Mouse (Mus musculus): ENCODE measurements around the gene B3galt1. TPM values are rescaled to one million over a fixed set of nuclear protein-coding genes. Genes with fewer than 3 reads are reported as not detected.

The B3galt1 gene
- polyA plus RNA-seq, 1 experiment from 2014 or later, result 6.1 TPM

GRCm38 (mm10) chr2:68040752-68041151 is 475.1 kb downstream of the B3galt1 start:
- Histone ChIP-seq H3K36me3 (no peaks in the 10 kb centered on the region), H3K27ac (no peak overlapping the region), H3K27me3 (ENCODE audit: low read depth, poor library complexity, severe bottlenecking) (no peaks in the 10 kb centered on the region), H3K4me3 (no peak overlapping the region), H3K4me1 (no peaks in the 10 kb centered on the region), H3K9me3 (replicated peaks) (no peaks in the 10 kb centered on the region)
- WGBS, result 88% methylated on average over 5 of the region's 5 CpGs
- DNase-seq (ENCODE audit: low spot score), result no peak

- H3K27me3 ChIP-seq (ENCODE audit: low read depth, poor library complexity, severe bottlenecking), result no peaks in the 10 kb centered on the region
- no peaks in the 10 kb centered on the region for H3K9me3 ChIP-seq (replicated peaks)
- no peak for DNase-seq (ENCODE audit: low spot score)
- H3K36me3 ChIP-seq, result no peaks in the 10 kb centered on the region
- no peak overlapping the region for H3K27ac ChIP-seq
- H3K4me3 ChIP-seq, result no peak overlapping the region
- H3K4me1 ChIP-seq, result no peaks in the 10 kb centered on the region
- WGBS, result 91% methylated on average over 6 of the region's 6 CpGs
Observed at GRCm38 (mm10) chr2:68052481-68052880, 486.8 kb downstream of the B3galt1 start.

DNA sequence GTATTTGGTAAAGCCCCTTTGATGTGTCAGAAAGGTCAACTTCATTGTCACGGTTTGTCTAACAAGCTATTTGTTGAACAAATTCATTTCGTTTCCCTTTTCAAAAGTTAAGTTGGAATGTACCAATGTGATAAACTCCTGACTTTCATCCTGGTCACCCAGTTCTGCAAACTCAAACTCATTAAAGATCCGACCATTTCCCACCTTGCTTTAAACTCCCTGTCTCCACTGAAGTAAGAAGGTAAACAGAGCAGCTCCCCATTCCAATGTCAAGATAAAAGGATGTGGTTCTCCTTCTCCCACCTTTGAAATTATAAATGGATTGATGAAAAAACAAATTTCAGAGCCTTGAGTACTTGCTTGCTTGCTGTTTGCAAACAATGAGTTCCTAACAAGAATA is 487.6 kb downstream of the B3galt1 start:
- no peak overlapping the region for H3K4me3 ChIP-seq
- no peaks in the 10 kb centered on the region for H3K4me1 ChIP-seq
- H3K27ac ChIP-seq, result no peak overlapping the region
- no peak for DNase-seq (ENCODE audit: low spot score)
- H3K36me3 ChIP-seq, result no peaks in the 10 kb centered on the region
- H3K27me3 ChIP-seq (ENCODE audit: low read depth, poor library complexity, severe bottlenecking), result no peaks in the 10 kb centered on the region
- no peaks in the 10 kb centered on the region for H3K9me3 ChIP-seq (replicated peaks)
- WGBS, result 73% methylated on average over 3 of the region's 3 CpGs

GRCm38 (mm10) chr2:68061341-68061740 is 495.7 kb downstream of the B3galt1 start:
- DNase-seq (ENCODE audit: low spot score), result no peak
- Histone ChIP-seq H3K36me3 (no peaks in the 10 kb centered on the region), H3K4me1 (no peaks in the 10 kb centered on the region), H3K9me3 (replicated peaks) (no peaks in the 10 kb centered on the region), H3K27me3 (ENCODE audit: low read depth, poor library complexity, severe bottlenecking) (no peaks in the 10 kb centered on the region), H3K4me3 (no peak overlapping the region), H3K27ac (no peak overlapping the region)
- 88% methylated on average over 4 of the region's 4 CpGs for WGBS

DNA sequence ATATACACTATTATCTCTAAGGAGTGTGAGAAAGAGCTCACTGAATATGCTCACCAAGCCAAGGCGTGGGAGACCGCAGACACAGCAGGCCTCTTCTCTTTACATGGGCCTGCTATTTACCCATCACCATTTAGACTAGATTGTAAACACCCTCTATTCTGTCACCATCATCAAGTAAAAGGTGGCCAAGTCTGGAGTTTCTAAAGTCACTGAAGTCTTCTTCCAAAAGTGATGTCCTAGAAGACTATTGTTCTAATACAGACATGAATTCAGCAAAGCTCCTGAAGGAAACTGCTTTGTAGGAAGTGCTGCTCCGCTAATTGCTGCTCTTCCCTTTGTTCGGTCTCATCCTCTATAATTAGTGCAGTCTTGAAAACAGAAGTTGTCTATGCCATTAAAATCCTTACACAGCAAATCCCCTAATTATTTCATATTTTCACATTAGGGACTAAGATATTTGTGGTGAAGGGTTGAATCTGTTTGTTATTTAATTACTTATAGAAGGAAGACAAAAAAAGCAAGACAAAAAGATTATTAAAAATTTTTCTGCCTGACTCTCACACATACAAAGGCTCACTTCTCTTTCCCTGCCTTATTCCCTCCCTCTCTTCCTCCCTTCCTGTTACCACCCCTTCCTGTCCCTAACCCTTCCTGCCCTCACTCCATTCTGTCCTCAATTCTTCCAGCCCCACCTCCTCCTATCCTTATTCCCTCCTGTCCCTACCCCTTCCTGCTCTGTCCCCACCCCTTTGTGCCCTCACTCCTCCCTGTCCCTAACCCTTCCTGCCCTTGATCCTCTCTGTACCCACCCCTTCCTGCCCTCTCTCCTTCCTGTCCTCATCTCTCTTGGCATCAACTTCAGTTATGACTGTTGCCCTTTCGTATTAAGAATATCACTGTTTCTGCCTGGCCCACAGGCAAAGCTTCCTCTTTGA is 514.0 kb downstream of the B3galt1 start:
- Histone ChIP-seq H3K4me3 (no peak overlapping the region), H3K9me3 (replicated peaks) (no peaks in the 10 kb centered on the region), H3K27me3 (ENCODE audit: low read depth, poor library complexity, severe bottlenecking) (no peaks in the 10 kb centered on the region), H3K4me1 (peaks cover 2% of the 10 kb centered on the region; the same call in 1 of the 2 replicates), H3K36me3 (no peaks in the 10 kb centered on the region), H3K27ac (no peak overlapping the region)
- DNase-seq (ENCODE audit: low spot score), result no peak
- 82% methylated on average over 5 of the region's 5 CpGs for WGBS

DNA sequence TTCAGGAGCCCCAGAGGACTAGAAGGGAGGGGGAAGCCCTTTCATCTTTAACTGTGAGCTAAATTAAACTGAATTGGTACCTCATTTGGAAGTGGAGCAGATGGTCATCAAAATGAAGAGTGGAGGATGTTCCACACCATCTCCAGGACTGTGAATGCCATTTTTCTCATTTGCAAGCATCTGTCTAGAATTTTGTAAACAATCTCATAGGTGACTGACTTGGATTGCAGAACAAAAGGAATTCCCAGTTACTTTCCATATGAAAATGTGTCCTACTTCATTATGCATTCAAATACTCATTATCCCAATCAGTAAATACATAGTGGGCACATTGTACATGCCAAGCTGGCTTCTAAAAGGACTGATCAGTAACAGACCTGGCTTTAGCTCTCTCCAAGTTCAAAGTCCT is 515.2 kb downstream of the B3galt1 start:
- Histone ChIP-seq H3K9me3 (replicated peaks) (no peaks in the 10 kb centered on the region), H3K4me3 (no peak overlapping the region), H3K27me3 (ENCODE audit: low read depth, poor library complexity, severe bottlenecking) (no peaks in the 10 kb centered on the region), H3K4me1 (peaks cover 2% of the 10 kb centered on the region; the same call in 1 of the 2 replicates), H3K27ac (no peak overlapping the region), H3K36me3 (no peaks in the 10 kb centered on the region)
- no peak for DNase-seq (ENCODE audit: low spot score)

DNA sequence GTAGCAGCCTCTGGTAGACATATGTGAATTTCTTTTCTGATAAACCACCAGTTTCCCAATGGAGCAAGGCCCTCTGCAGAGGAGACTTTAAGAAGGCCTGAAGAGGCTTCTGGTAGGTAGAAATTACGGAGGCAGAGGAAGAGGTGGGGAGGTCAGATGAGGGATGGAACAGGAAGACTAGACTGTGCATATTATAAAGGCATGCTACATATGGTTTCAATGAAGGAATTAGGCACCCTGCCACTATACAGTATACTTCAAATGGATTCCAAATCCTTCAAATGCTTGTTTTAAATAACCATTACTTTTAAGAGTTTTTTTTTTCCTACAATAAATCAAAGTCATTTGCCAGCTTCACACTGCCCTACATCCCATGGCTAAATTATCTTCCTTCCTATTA is 518.8 kb downstream of the B3galt1 start:
- Histone ChIP-seq H3K36me3 (no peaks in the 10 kb centered on the region), H3K27ac (no peak overlapping the region), H3K4me1 (peaks cover 2% of the 10 kb centered on the region; the same call in 1 of the 2 replicates), H3K9me3 (replicated peaks) (no peaks in the 10 kb centered on the region), H3K27me3 (ENCODE audit: low read depth, poor library complexity, severe bottlenecking) (no peaks in the 10 kb centered on the region), H3K4me3 (no peak overlapping the region)
- no peak for DNase-seq (ENCODE audit: low spot score)
- WGBS, result 56% methylated on average over 1 of the region's 1 CpGs

GRCm38 (mm10) chr2:68086101-68086500 is 520.4 kb downstream of the B3galt1 start:
- no peaks in the 10 kb centered on the region for H3K36me3 ChIP-seq
- no peak overlapping the region for H3K27ac ChIP-seq
- no peak overlapping the region for H3K4me3 ChIP-seq
- WGBS, result 78% methylated on average over 4 of the region's 4 CpGs
- H3K4me1 ChIP-seq, result no peaks in the 10 kb centered on the region
- no peak for DNase-seq (ENCODE audit: low spot score)
- no peaks in the 10 kb centered on the region for H3K27me3 ChIP-seq (ENCODE audit: low read depth, poor library complexity, severe bottlenecking)
- H3K9me3 ChIP-seq (replicated peaks), result no peaks in the 10 kb centered on the region

DNA sequence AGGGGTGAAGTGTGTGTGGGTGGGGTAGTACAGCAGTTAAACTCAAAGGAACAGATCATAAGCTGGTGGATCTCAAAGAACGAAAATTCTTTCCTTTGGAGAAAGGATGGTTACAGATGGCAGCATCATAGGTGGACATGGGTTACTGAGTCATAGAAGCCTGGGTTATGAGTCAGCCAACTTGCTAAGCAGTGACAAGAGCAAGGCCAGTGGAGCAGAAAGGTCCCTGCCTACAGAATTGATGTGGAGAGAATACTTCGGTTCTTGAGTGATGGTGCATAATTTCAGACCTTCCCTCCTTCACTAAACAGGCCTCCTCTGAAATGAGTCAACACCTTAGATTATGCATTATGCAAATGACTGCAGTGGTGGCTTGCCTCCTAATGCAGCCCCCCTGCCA is 525.9 kb downstream of the B3galt1 start:
- Histone ChIP-seq H3K9me3 (replicated peaks) (no peaks in the 10 kb centered on the region), H3K4me1 (no peaks in the 10 kb centered on the region), H3K27ac (no peak overlapping the region), H3K4me3 (no peak overlapping the region), H3K27me3 (ENCODE audit: low read depth, poor library complexity, severe bottlenecking) (no peaks in the 10 kb centered on the region), H3K36me3 (no peaks in the 10 kb centered on the region)
- WGBS, result 95% methylated on average over 2 of the region's 2 CpGs
- DNase-seq (ENCODE audit: low spot score), result no peak

DNA sequence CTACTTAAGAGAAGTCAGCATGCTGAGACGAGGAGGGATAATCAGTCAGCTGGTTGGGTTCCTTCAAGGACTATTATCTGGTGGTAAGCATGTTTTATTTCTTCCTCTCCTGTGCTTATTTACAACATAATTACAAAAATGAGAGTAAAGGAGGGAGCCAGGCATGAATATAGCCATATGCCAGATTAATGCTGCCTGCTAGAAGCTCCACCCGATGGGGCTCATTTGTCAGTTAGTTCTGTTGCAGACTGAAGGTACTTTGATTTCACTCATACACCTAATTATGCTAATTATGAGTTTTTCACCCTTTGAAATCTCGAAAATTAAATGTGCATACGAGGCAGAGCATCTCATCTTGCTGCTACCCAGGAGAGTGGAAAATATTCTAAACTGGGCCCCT is 539.0 kb downstream of the B3galt1 start:
- DNase-seq (ENCODE audit: low spot score), result no peak
- Histone ChIP-seq H3K27ac (no peak overlapping the region), H3K9me3 (replicated peaks) (no peaks in the 10 kb centered on the region), H3K4me1 (no peaks in the 10 kb centered on the region), H3K27me3 (ENCODE audit: low read depth, poor library complexity, severe bottlenecking) (no peaks in the 10 kb centered on the region), H3K36me3 (no peaks in the 10 kb centered on the region), H3K4me3 (no peak overlapping the region)
- WGBS, result 66% methylated on average over 4 of the region's 4 CpGs

- DNase-seq (ENCODE audit: low spot score), result no peak
- 72% methylated on average over 8 of the region's 8 CpGs for WGBS
- peaks cover 6% of the 10 kb centered on the region; the same call in 1 of the 2 replicates for H3K4me1 ChIP-seq
Observed at GRCm38 (mm10) chr2:68118076-68118475, 552.4 kb downstream of the B3galt1 start.

GRCm38 (mm10) chr2:68124751-68125150 is 559.1 kb downstream of the B3galt1 start:
- Histone ChIP-seq H3K27ac (no peak overlapping the region), H3K4me3 (no peak overlapping the region), H3K27me3 (ENCODE audit: low read depth, poor library complexity, severe bottlenecking) (no peaks in the 10 kb centered on the region), H3K9me3 (replicated peaks) (no peaks in the 10 kb centered on the region), H3K4me1 (peaks cover 19% of the 10 kb centered on the region), H3K36me3 (no peaks in the 10 kb centered on the region)
- WGBS, result 61% methylated on average over 6 of the region's 6 CpGs
- peak; percentile 55 for DNase-seq (ENCODE audit: low spot score)

More at GRCm38 (mm10) chr2:68118076-68118475, 552.4 kb downstream of the B3galt1 start:
- no peak overlapping the region for H3K4me3 ChIP-seq
- H3K27ac ChIP-seq, result no peak overlapping the region
- no peaks in the 10 kb centered on the region for H3K27me3 ChIP-seq (ENCODE audit: low read depth, poor library complexity, severe bottlenecking)
- no peaks in the 10 kb centered on the region for H3K36me3 ChIP-seq
- no peaks in the 10 kb centered on the region for H3K9me3 ChIP-seq (replicated peaks)

GRCm38 (mm10) chr2:68141094-68141493 is 575.4 kb downstream of the B3galt1 start:
- Histone ChIP-seq H3K27me3 (ENCODE audit: low read depth, poor library complexity, severe bottlenecking) (no peaks in the 10 kb centered on the region), H3K9me3 (replicated peaks) (no peaks in the 10 kb centered on the region), H3K4me3 (no peak overlapping the region), H3K4me1 (no peaks in the 10 kb centered on the region), H3K36me3 (no peaks in the 10 kb centered on the region), H3K27ac (no peak overlapping the region)
- no peak for DNase-seq (ENCODE audit: low spot score)
- 92% methylated on average over 2 of the region's 2 CpGs for WGBS
